Mouse (Mus musculus) heart, adult 8-10 months (tissue): Measurements from ENCODE around the gene Rab12. TPM values are rescaled to one million over a fixed set of nuclear protein-coding genes. Genes with fewer than 3 reads are reported as not detected.

Source experiments
- DNase-seq: peaks from one replicate; pipeline ENCODE4 v3.0.0; 2022; ENCODE audit warnings: low spot score
- total RNA-seq, 4 experiments: library from RNA; stranded (reverse); gene quantifications; 2 replicates each; pipeline ENCODE4 v1.2.4; 2022

The Rab12 gene
- total RNA-seq, 4 experiments from 2014 or later: 219 to 237 (median 230) TPM

GRCm38 (mm10) chr17:66502865-66503264, 16.7 kb downstream of the Rab12 start:
- DNase-seq: no peak

- DNase-seq: no peak
Measured at GRCm38 (mm10) chr17:66498598-66498997, 20.9 kb downstream of the Rab12 start.

- no peak for DNase-seq
Measured at GRCm38 (mm10) chr17:66496589-66496988, 22.9 kb downstream of the Rab12 start.

GRCm38 (mm10) chr17:66490022-66490601, 29.4 kb downstream of the Rab12 start:
- DNase-seq: peak; percentile 62

- DNase-seq: no peak
Measured at GRCm38 (mm10) chr17:66486576-66486975, 33.0 kb downstream of the Rab12 start.

- peak; percentile 56 for DNase-seq
Measured at GRCm38 (mm10) chr17:66485742-66486141, 33.8 kb downstream of the Rab12 start.

- DNase-seq: no peak
Measured at GRCm38 (mm10) chr17:66484965-66485364, 34.6 kb downstream of the Rab12 start.

GRCm38 (mm10) chr17:66483651-66484454, 35.7 kb downstream of the Rab12 start:
- no peak for DNase-seq

GRCm38 (mm10) chr17:66481295-66481694, 38.2 kb downstream of the Rab12 start:
- no peak for DNase-seq

- no peak for DNase-seq
Measured at GRCm38 (mm10) chr17:66480491-66481278, 38.8 kb downstream of the Rab12 start.

GRCm38 (mm10) chr17:66479813-66480490, 39.6 kb downstream of the Rab12 start:
- DNase-seq: no peak

- DNase-seq: peak; percentile 12
Measured at GRCm38 (mm10) chr17:66479311-66479710, 40.2 kb downstream of the Rab12 start.

GRCm38 (mm10) chr17:66473205-66473604, 46.3 kb downstream of the Rab12 start:
- no peak for DNase-seq

- no peak for DNase-seq
Measured at GRCm38 (mm10) chr17:66471775-66472174, 47.8 kb downstream of the Rab12 start.

- DNase-seq: no peak
Measured at GRCm38 (mm10) chr17:66471252-66471651, 48.3 kb downstream of the Rab12 start.

GRCm38 (mm10) chr17:66470020-66470419, 49.5 kb downstream of the Rab12 start:
- no peak for DNase-seq

- no peak for DNase-seq
Measured at GRCm38 (mm10) chr17:66457278-66457677, 62.3 kb downstream of the Rab12 start.

GRCm38 (mm10) chr17:66451143-66451542, 68.4 kb downstream of the Rab12 start:
- DNase-seq: peak; percentile 83

- no peak for DNase-seq
Measured at GRCm38 (mm10) chr17:66450526-66451070, 68.9 kb downstream of the Rab12 start.

- DNase-seq: peak; percentile 26
Measured at GRCm38 (mm10) chr17:66449460-66450341, 69.8 kb downstream of the Rab12 start, which contains the start of gene Mtcl1. TSS of gene Mtcl1 (minus strand) at chr17:66449750.
